Mouse (Mus musculus) stomach, postnatal 0 days (tissue): Measurements from ENCODE around the gene Hpcal4.

Experiments
- CTCF ChIP-seq: IDR thresholded peaks from 2 replicates; pipeline ENCODE4 v1.5.1; 2016; ENCODE audit warnings: antibody characterized with exemption, low read depth, mild to moderate bottlenecking, moderate library complexity
- EP300 ChIP-seq: optimal IDR thresholded peaks from 2 replicates; pipeline ENCODE3; 2016; ENCODE audit warnings: antibody characterized with exemption

DNA sequence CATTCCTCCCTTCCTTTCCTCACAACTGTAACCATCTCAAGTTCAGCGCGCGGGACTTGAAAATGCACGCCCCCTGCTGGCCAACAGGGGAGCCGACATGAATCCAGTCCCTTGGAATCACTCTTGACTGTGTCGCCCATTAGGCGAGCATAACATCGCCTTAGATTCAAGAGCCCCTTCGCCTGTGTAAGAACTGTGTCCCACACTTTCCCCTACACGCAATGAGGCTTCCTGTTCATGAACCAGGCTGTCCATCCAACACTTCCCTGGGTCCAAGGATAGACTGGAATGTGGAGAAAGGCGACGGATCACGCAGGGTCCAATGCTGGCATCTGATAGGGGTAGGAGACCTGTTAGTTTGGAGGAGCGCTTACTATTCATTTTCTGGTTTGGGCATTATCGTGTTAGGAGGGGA is 17.8 kb downstream of the Hpcal4 start:
- TF ChIP-seq CTCF (peak; percentile 94), EP300 (no peak)
